8 mouse cellular contexts compared by ENCODE assay signal in the genomic region with DNA sequence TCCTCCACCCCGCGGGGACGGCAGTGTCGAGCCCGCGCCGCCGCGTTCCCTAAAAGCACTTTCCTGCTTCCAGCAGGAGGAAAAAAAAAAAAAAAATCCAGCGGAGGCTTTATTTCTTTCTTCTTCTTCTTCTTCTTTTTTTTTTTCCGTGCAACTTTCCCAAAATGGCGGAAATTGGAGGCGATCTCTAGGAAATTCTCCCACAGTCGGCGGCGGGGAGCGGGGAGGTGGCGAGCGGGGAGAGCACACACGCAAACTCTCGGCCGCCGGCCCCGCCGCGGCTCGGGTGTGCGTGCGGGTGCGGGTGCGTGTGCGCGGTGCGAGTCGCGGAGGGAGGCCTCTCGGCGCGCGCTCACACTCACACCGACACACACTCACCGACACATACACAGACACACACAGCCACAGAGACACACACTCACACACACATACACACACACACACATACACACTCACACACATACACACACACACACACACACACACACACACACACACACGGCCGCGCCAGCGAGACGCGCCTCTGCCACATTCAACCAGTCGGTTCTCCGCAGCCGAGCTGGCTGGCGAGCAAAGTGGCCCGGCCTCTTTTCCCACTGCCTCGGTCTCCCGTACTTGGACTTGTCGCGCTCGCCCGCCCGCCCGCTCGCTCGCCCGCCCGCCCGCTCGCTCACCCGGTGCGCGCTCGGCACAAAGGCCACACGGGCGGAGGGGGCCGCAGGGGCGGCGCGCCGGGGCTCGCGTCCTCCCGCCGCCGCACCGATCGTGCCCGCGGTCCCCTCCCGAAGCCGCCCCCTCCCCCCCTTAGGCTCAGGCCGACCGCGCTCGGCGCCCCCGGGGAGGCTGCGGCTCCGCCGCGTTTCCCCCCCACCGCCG. TPM values are rescaled to one million over a fixed set of nuclear protein-coding genes. Genes with fewer than 3 reads are reported as not detected.
DNase-seq lines count a peak whose midpoint lies in the region; ATAC-seq lines count a peak whose summit lies in the region.

No protein-coding gene starts in this region.

- peak; percentile 58 for DNase-seq in T-cell, adult 2 months (ENCODE audit: low spot score)
- peak; percentile 66 to 71 for DNase-seq in cerebellum, postnatal 14 days
- peak; percentile 7 to 31 for DNase-seq in gastrocnemius, adult 8-10 months (ENCODE audit: low spot score in 2 of 2)
- peak; percentile 69 for DNase-seq in induced T-regulatory cell, adult 2 months (ENCODE audit: low read depth)
- DNase-seq in left cerebral cortex, postnatal 36 days (ENCODE audit: low spot score in 2 of 2), result peak; percentile 62 to 71
- peak; percentile 58 for DNase-seq in right cerebral cortex, postnatal 4 days

- intact Hi-C loops in left cerebral cortex, postnatal 36 days (cut with DNase I), result loop anchor here (5.0 to 10.0 kb wide), 5 partner anchors 120 to 618 kb away; a partner anchor contains a TSS

- peak; percentile 45; the same call in 1 of the 2 replicates for ATAC-seq in megakaryocyte-erythroid progenitor cell, adult 5-6 weeks (replicated peaks; ENCODE audit: low FRiP score, low TSS enrichment, poor library complexity, severe bottlenecking)
- ATAC-seq in erythroid progenitor cell, adult 5-6 weeks (replicated peaks; ENCODE audit: low FRiP score, poor library complexity, severe bottlenecking), result no peak; the same call in 1 of the 2 replicates

RNA-seq across cellular contexts. Expression of a gene that starts 1.1 kb away (rescaled TPM):
- 1 to 10 TPM; 5.2 to 6.7 (median 6.0) TPM for total RNA-seq in gastrocnemius, adult 8-10 months (2022)
- 10 to 100 TPM; 27.1 to 27.7 TPM for total RNA-seq in left cerebral cortex, postnatal 36 days (2021)
- 4.2 and 4.3 TPM in 2 replicates for total RNA-seq in megakaryocyte-erythroid progenitor cell, adult 5-6 weeks (2014; fragmentation: Nextera tagmentation)
- 4.2 and 5.9 TPM in 2 replicates for total RNA-seq in megakaryocyte-erythroid progenitor cell, adult 5-6 weeks (2017)
- total RNA-seq in erythroid progenitor cell, adult 5-6 weeks (2015; ENCODE audit: low replicate concordance), result 2.1 and 6.8 TPM in 2 replicates
- 2.1 and 2.9 TPM in 2 replicates for total RNA-seq in erythroid progenitor cell, adult 5-6 weeks (2017; ENCODE audit: low replicate concordance)

Comparison
In these comparisons a context has a peak if more than half of its experiments do, and no peak if none do; other contexts are left out.
1. DNase-seq: peak in every context shown above with its lines; median percentile 69 in induced T-regulatory cell, adult 2 months; 68 in cerebellum, postnatal 14 days; 66 in left cerebral cortex, postnatal 36 days; 58 in T-cell, adult 2 months; 58 in right cerebral cortex, postnatal 4 days; 19 in gastrocnemius, adult 8-10 months.